Mouse (Mus musculus) G1E (cell line): ENCODE results near the gene Dpp8. TPM values are rescaled to one million over a fixed set of nuclear protein-coding genes. Genes with fewer than 3 reads are reported as not detected.

Experiments used
- ATAC-seq: 2 replicates; pipeline ENCODE4 v1.8.0; 2016; ENCODE audit warnings: mild to moderate bottlenecking; ENCODE audit not compliant: insufficient number of reproducible peaks, poor library complexity, low FRiP score, severe bottlenecking; ENCODE audit errors: extremely low read depth
- DNase-seq: peaks from one replicate; pipeline ENCODE4 v3.0.0; 2012; ENCODE audit warnings: low spot score
- H3K27me3 ChIP-seq: 2 replicates; pipeline ENCODE4 v1.6.1; 2012; ENCODE audit warnings: mild to moderate bottlenecking, low read length, inconsistent platforms; ENCODE audit not compliant: insufficient read depth
- H3K36me3 ChIP-seq: replicated peaks from 2 replicates; pipeline ENCODE3; 2012; ENCODE audit warnings: mild to moderate bottlenecking, inconsistent platforms
- H3K4me1 ChIP-seq: 2 replicates; pipeline ENCODE4 v1.6.1; 2012; ENCODE audit warnings: low read depth, low read length, inconsistent platforms, mixed read lengths; ENCODE audit not compliant: insufficient read depth
- H3K4me3 ChIP-seq: 2 replicates; pipeline ENCODE4 v1.5.1; 2012; ENCODE audit warnings: low read depth, mild to moderate bottlenecking, inconsistent platforms, low read length, moderate library complexity, mixed read lengths
- H3K9me3 ChIP-seq: replicated peaks from 2 replicates; pipeline ENCODE4 v1.6.1; 2012; ENCODE audit warnings: inconsistent platforms
- CTCF ChIP-seq: IDR thresholded peaks from 2 replicates; pipeline ENCODE4 v1.5.1; 2012; ENCODE audit warnings: low read depth, low read length, inconsistent platforms, mixed read lengths
- GATA1 ChIP-seq: IDR thresholded peaks from 2 replicates; pipeline ENCODE4 v1.6.1; 2012; ENCODE audit warnings: borderline replicate concordance, low read length, inconsistent platforms, mixed read lengths
- GATA2 ChIP-seq: IDR thresholded peaks from 2 replicates; pipeline ENCODE4 v1.6.1; 2012; ENCODE audit warnings: low read depth, low read length, inconsistent platforms, borderline replicate concordance
- POLR2AphosphoS5 ChIP-seq: IDR thresholded peaks from 2 replicates; pipeline ENCODE4 v1.6.1; 2012; ENCODE audit warnings: low read depth, low read length, inconsistent platforms; ENCODE audit not compliant: insufficient replicate concordance
- TAL1 ChIP-seq: conservative IDR thresholded peaks from 2 replicates; pipeline ENCODE4 v1.6.1; 2012; ENCODE audit warnings: low read depth, low read length, inconsistent platforms, mixed read lengths
- polyA plus RNA-seq: library from polyadenylated mRNA; stranded (reverse); fragments of >175 nt; gene quantifications from 2 replicates; pipeline ENCODE4 v1.2.3, GENCODE M21; 2012
- total RNA-seq, 2 experiments: library from RNA; stranded (forward) in 1 of 2; stranded (reverse) in 1 of 2; fragments of 200-1000 nt in 1 of 2; fragments of >200 nt in 1 of 2; fragmentation: Nextera tagmentation in 1 of 2; gene quantifications; 2 replicates each; pipeline ENCODE4 v1.2.3; 2014 to 2017

The Dpp8 gene
- total and polyA plus RNA-seq, 3 experiments, result 13.6 to 137 (median 133) TPM

DNA sequence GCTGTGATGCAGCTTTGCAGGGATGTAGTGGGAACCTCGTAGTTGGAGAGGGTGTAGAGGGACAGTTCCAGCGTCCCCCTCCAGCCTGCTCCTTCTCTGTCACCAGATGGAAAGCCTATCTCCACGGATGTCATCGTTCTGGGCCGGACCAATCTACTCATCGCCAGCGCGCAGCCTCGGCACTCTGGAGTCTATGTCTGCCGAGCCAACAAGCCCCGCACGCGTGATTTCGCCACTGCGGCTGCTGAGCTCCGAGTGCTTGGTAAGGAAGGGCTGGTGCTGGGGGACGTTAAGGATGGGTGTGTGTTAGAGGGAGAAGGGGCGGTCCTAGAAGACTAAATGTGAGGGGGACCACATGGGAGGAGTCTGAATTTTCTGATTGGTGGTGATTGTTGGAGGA lies 90.3 kb downstream of the Dpp8 start:
- ATAC-seq (no peak), DNase-seq (no peak)
- H3K4me3 ChIP-seq, result no peak overlapping the region; the same call in 1 of the 2 replicates
- no peaks in the 10 kb centered on the region for H3K36me3 ChIP-seq
- H3K4me1 ChIP-seq, result peaks cover 8% of the 10 kb centered on the region
- peaks cover 62% of the 10 kb centered on the region for H3K27me3 ChIP-seq
- no peak for TF ChIP-seq POLR2AphosphoS5
- TF ChIP-seq CTCF, result no peak
- no peak for TF ChIP-seq TAL1
- no peak for TF ChIP-seq GATA1
- no peak for TF ChIP-seq GATA2
- no peaks in the 10 kb centered on the region for H3K9me3 ChIP-seq

DNA sequence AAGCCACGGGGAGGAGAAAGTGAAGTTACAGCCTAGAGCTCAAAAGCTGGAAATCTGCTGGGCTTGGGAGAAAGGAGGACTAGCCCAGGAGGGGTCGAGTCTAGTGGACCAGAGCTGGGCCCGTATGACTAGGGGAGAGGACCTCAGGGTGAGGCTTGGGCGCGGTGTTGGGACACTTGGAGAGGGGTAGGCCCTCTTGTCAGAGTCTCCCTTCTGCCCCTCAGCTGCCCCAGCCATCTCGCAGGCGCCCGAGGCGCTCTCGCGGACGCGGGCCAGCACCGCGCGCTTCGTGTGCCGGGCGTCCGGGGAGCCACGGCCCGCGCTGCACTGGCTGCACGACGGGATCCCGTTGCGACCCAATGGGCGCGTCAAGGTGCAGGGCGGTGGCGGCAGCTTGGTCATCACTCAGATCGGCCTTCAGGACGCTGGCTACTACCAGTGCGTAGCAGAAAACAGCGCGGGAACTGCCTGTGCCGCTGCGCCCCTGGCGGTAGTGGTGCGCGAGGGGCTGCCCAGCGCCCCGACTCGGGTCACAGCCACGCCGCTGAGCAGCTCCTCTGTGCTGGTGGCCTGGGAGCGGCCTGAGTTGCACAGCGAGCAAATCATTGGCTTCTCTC lies 91.4 kb downstream of the Dpp8 start:
- no peak overlapping the region for H3K4me3 ChIP-seq
- peaks cover 58% of the 10 kb centered on the region for H3K27me3 ChIP-seq
- no peak for DNase-seq

DNA sequence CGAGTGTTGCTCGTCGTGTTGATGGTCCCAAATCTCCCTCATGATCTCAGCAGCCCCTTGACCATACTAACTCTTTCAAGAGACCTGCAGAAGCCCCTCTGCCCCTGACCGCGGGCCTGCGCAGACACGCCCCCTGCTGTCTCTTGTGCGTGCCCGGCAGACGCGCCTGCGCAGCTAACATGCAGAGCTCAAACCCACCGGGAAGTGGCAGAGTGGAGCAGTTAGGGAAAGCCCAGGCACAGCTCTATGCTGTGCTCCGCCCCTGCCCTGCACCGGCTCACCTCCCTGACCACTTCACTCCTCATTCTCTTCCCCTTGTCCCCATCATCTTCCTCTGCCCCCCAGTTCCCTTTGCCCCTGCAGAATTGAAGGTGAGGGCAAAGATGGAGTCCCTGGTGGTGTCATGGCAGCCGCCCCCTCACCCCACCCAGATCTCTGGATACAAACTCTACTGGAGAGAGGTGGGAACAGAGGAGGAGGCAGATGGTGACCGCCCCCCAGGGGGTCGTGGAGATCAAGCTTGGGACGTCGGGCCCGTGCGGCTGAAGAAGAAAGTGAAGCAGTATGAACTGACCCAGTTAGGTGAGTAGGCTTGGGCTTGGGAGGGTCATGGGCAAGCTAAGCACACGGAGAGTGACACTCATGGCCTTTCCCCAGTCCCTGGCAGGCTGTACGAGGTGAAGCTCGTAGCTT lies 96.1 kb downstream of the Dpp8 start:
- DNase-seq (no peak), ATAC-seq (no peak)
- peaks cover 65% of the 10 kb centered on the region for H3K27me3 ChIP-seq
- H3K4me1 ChIP-seq, result peaks cover 8% of the 10 kb centered on the region; the same call in 1 of the 2 replicates
- H3K9me3 ChIP-seq, result no peaks in the 10 kb centered on the region
- H3K4me3 ChIP-seq, result no peak overlapping the region; the same call in 1 of the 2 replicates
- no peak for TF ChIP-seq GATA2
- no peak for TF ChIP-seq TAL1
- TF ChIP-seq CTCF, result no peak
- no peak for TF ChIP-seq POLR2AphosphoS5
- TF ChIP-seq GATA1, result no peak
- no peaks in the 10 kb centered on the region for H3K36me3 ChIP-seq

More for the DNA sequence above, 91.4 kb downstream of the Dpp8 start:
- no peaks in the 10 kb centered on the region for H3K9me3 ChIP-seq
- no peak for ATAC-seq
- TF ChIP-seq CTCF (no peak), GATA2 (no peak)
- H3K36me3 ChIP-seq, result no peaks in the 10 kb centered on the region
- peaks cover 5% of the 10 kb centered on the region for H3K4me1 ChIP-seq

DNA sequence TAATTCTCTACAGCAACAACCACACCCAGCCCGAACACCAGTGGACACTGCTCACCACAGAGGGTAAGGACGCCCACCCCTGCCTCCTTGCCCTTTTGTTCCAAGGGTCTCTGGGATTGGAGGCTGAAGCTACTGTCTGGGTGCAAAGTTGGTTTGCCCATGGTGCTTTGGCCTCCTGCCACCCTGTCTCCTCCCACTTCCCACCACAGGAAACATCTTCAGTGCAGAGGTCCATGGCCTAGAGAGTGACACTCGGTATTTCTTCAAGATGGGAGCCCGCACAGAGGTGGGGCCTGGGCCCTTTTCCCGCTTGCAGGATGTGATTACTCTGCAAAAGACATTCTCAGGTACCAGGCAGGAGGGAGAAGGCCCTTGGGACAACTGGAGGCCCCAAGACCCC lies 99.5 kb downstream of the Dpp8 start:
- H3K36me3 ChIP-seq, result no peaks in the 10 kb centered on the region
- no peak for ATAC-seq

More for the DNA sequence above, 99.5 kb downstream of the Dpp8 start:
- TF ChIP-seq GATA2 (no peak), GATA1 (no peak), CTCF (no peak), POLR2AphosphoS5 (no peak), TAL1 (no peak)
- Histone ChIP-seq H3K27me3 (peaks cover 57% of the 10 kb centered on the region), H3K4me1 (peaks cover 11% of the 10 kb centered on the region; the same call in 1 of the 2 replicates), H3K9me3 (no peaks in the 10 kb centered on the region), H3K4me3 (no peak overlapping the region)
- DNase-seq, result no peak

Other genes starting within 250 kb of the Dpp8 start
- 337 and 417 TPM in 2 replicates for gene Dennd4a, start 221.1 kb upstream of the Dpp8 start, total RNA-seq (2014; fragmentation: Nextera tagmentation)
- 71.7 and 81.3 TPM in 2 replicates for gene Dennd4a, start 221.1 kb upstream of the Dpp8 start, total RNA-seq (2017)
- gene Dennd4a, start 221.1 kb upstream of the Dpp8 start, polyA plus RNA-seq, result 17.6 and 29.0 TPM in 2 replicates
- gene Slc24a1, start 80.8 kb upstream of the Dpp8 start, total RNA-seq (2014; fragmentation: Nextera tagmentation), result not detected in 2 replicates
- 0.05 and 0.06 TPM in 2 replicates for gene Slc24a1, start 80.8 kb upstream of the Dpp8 start, total RNA-seq (2017)
- not detected in 2 replicates for gene Slc24a1, start 80.8 kb upstream of the Dpp8 start, polyA plus RNA-seq
- 46.3 and 50.1 TPM in 2 replicates for gene Ints14, start 71.5 kb upstream of the Dpp8 start, total RNA-seq (2014; fragmentation: Nextera tagmentation)
- 42.0 and 43.2 TPM in 2 replicates for gene Ints14, start 71.5 kb upstream of the Dpp8 start, total RNA-seq (2017)
- 36.4 and 42.7 TPM in 2 replicates for gene Ints14, start 71.5 kb upstream of the Dpp8 start, polyA plus RNA-seq
- gene Hacd3, start 10.7 kb upstream of the Dpp8 start, total RNA-seq (2014; fragmentation: Nextera tagmentation), result 22.0 and 22.3 TPM in 2 replicates
- 48.1 and 49.0 TPM in 2 replicates for gene Hacd3, start 10.7 kb upstream of the Dpp8 start, total RNA-seq (2017)
- 3.0 and 3.3 TPM in 2 replicates for gene Hacd3, start 10.7 kb upstream of the Dpp8 start, polyA plus RNA-seq
- not detected in 2 replicates for gene Igdcc4, start 69.1 kb downstream of the Dpp8 start, total RNA-seq (2014; fragmentation: Nextera tagmentation)
- gene Igdcc4, start 69.1 kb downstream of the Dpp8 start, total RNA-seq (2017), result 0.17 and 0.22 TPM in 2 replicates
- gene Igdcc4, start 69.1 kb downstream of the Dpp8 start, polyA plus RNA-seq, result not detected in 2 replicates
- not detected in 2 replicates for gene Igdcc3, start 108.8 kb downstream of the Dpp8 start, total RNA-seq (2014; fragmentation: Nextera tagmentation)
- gene Igdcc3, start 108.8 kb downstream of the Dpp8 start, total RNA-seq (2017), result 0.49 TPM in 1 of 2 replicates, not detected in the other
- not detected in 2 replicates for gene Igdcc3, start 108.8 kb downstream of the Dpp8 start, polyA plus RNA-seq
- 14.8 and 19.5 TPM in 2 replicates for gene Parp16, start 162.9 kb downstream of the Dpp8 start, total RNA-seq (2014; fragmentation: Nextera tagmentation)
- 7.7 and 7.8 TPM in 2 replicates for gene Parp16, start 162.9 kb downstream of the Dpp8 start, total RNA-seq (2017)
- gene Parp16, start 162.9 kb downstream of the Dpp8 start, polyA plus RNA-seq, result 15.9 and 19.4 TPM in 2 replicates
- gene Cilp, start 232.8 kb downstream of the Dpp8 start, total RNA-seq (2014; fragmentation: Nextera tagmentation), result not detected in 2 replicates
- gene Cilp, start 232.8 kb downstream of the Dpp8 start, total RNA-seq (2017), result under 0.01 TPM in 1 of 2 replicates, not detected in the other
- not detected in 2 replicates for gene Cilp, start 232.8 kb downstream of the Dpp8 start, polyA plus RNA-seq